Mouse (Mus musculus) stomach, embryonic 14.5 days (tissue): Measurements from ENCODE around the gene Mthfd2l. TPM values are rescaled to one million over a fixed set of nuclear protein-coding genes. Genes with fewer than 3 reads are reported as not detected.

Experiments
- ATAC-seq: fragments of 200-750 bp; cut with Nextera tagmentation; 2 replicates; pipeline ENCODE4 v1.8.0; 2017; ENCODE audit warnings: low read depth, moderate TSS enrichment; ENCODE audit not compliant: insufficient number of reproducible peaks, insufficient read depth, low FRiP score
- H3K27ac ChIP-seq: fragments of 300-500 bp; sonication (generic); 2 replicates; pipeline ENCODE4 v1.5.1; 2014; ENCODE audit warnings: mild to moderate bottlenecking, low read length, moderate library complexity, mixed read lengths
- H3K27me3 ChIP-seq: fragments of 300-500 bp; sonication (generic); 2 replicates; pipeline ENCODE4 v1.6.1; 2014; ENCODE audit warnings: low read length, control low read depth, mixed read lengths; ENCODE audit not compliant: control insufficient read depth, insufficient read depth
- H3K36me3 ChIP-seq: fragments of 300-500 bp; sonication (generic); 2 replicates; pipeline ENCODE4 v1.6.1; 2014; ENCODE audit warnings: mild to moderate bottlenecking, control low read depth, low read length, moderate library complexity, mixed read lengths; ENCODE audit not compliant: control insufficient read depth, insufficient read depth
- H3K4me1 ChIP-seq: fragments of 300-500 bp; sonication (generic); 2 replicates; pipeline ENCODE4 v1.6.1; 2014; ENCODE audit warnings: low read length, control low read depth, mixed read lengths; ENCODE audit not compliant: control insufficient read depth, insufficient read depth
- H3K4me2 ChIP-seq: fragments of 300-500 bp; sonication (generic); replicated peaks from 2 replicates; pipeline ENCODE4 v1.6.1; 2014; ENCODE audit warnings: low read depth, low read length, control low read depth
- H3K4me3 ChIP-seq: fragments of 300-500 bp; sonication (generic); 2 replicates; pipeline ENCODE4 v1.5.1; 2014; ENCODE audit warnings: low read depth, low read length, control low read depth
- H3K9ac ChIP-seq: fragments of 300-500 bp; sonication (generic); replicated peaks from 2 replicates; pipeline ENCODE4 v1.6.1; 2014; ENCODE audit warnings: low read depth, mild to moderate bottlenecking, control low read depth, low read length, moderate library complexity, mixed read lengths
- H3K9me3 ChIP-seq: fragments of 300-500 bp; sonication (generic); 2 replicates; pipeline ENCODE4 v1.6.1; 2016; ENCODE audit warnings: low read depth, low read length, control low read depth; ENCODE audit not compliant: control insufficient read depth
- WGBS: fragments of 180-500 bp; shearing (Covaris S2); extraction: QIAGEN DNeasy Blood & Tissue Kit; methylation state at CpG from one replicate; pipeline ENCODE4 v1.1.7; 2014; 5-methylcytosine and 5-hydroxymethylcytosine counted together
- polyA plus RNA-seq: library from polyadenylated mRNA; unstranded; fragments of >200 nt; fragmentation: Nextera tagmentation; extraction: Ambion mirVana; gene quantifications from 2 replicates; pipeline ENCODE4 v1.2.1, GENCODE M21; 2014

Mthfd2l gene
- polyA plus RNA-seq, 1 experiment from 2014 or later: 58.9 TPM

- WGBS: 70% methylated on average over 3 of the region's 3 CpGs
- Histone ChIP-seq H3K9ac (no peak overlapping the region), H3K9me3 (no peaks in the 10 kb centered on the region), H3K4me2 (no peak overlapping the region), H3K27me3 (no peaks in the 10 kb centered on the region), H3K4me1 (peaks cover 6% of the 10 kb centered on the region; the same call in 1 of the 2 replicates), H3K27ac (no peak overlapping the region), H3K36me3 (no peaks in the 10 kb centered on the region), H3K4me3 (no peak overlapping the region)
- ATAC-seq: no peak
Measured at GRCm38 (mm10) chr5:90897429-90897828, 33.5 kb upstream of the Mthfd2l start.

- Histone ChIP-seq H3K9me3 (no peaks in the 10 kb centered on the region), H3K4me2 (no peak overlapping the region), H3K4me1 (peaks cover 11% of the 10 kb centered on the region; the same call in 1 of the 2 replicates), H3K9ac (no peak overlapping the region), H3K4me3 (no peak overlapping the region), H3K36me3 (no peaks in the 10 kb centered on the region), H3K27me3 (0 out of 2 replicates have a peak, but pooled peaks cover 3% of the 10 kb centered on the region), H3K27ac (no peak overlapping the region)
- ATAC-seq: no peak
- 87% methylated on average over 5 of the region's 5 CpGs for WGBS
Measured at GRCm38 (mm10) chr5:90899308-90899707, 31.6 kb upstream of the Mthfd2l start.

- Histone ChIP-seq H3K9me3 (no peaks in the 10 kb centered on the region), H3K4me1 (peaks cover 11% of the 10 kb centered on the region; the same call in 1 of the 2 replicates), H3K27ac (no peak overlapping the region), H3K9ac (no peak overlapping the region), H3K4me3 (no peak overlapping the region), H3K36me3 (no peaks in the 10 kb centered on the region), H3K4me2 (no peak overlapping the region), H3K27me3 (0 out of 2 replicates have a peak, but pooled peaks cover 3% of the 10 kb centered on the region)
- WGBS: 50% methylated on average over 7 of the region's 7 CpGs
- ATAC-seq: no peak
Measured at GRCm38 (mm10) chr5:90900147-90900546, 30.8 kb upstream of the Mthfd2l start.

GRCm38 (mm10) chr5:90900688-90901087 lies 30.2 kb upstream of the Mthfd2l start:
- 71% methylated on average over 7 of the region's 7 CpGs for WGBS
- Histone ChIP-seq H3K36me3 (no peaks in the 10 kb centered on the region), H3K4me1 (peaks cover 11% of the 10 kb centered on the region; the same call in 1 of the 2 replicates), H3K27me3 (0 out of 2 replicates have a peak, but pooled peaks cover 3% of the 10 kb centered on the region), H3K9ac (no peak overlapping the region), H3K4me3 (no peak overlapping the region), H3K27ac (no peak overlapping the region), H3K9me3 (no peaks in the 10 kb centered on the region), H3K4me2 (no peak overlapping the region)
- ATAC-seq: no peak

- no peak for ATAC-seq
- Histone ChIP-seq H3K4me3 (peak overlapping the region; percentile 8; the same call in 1 of the 2 replicates), H3K9ac (no peak overlapping the region), H3K36me3 (no peaks in the 10 kb centered on the region), H3K27ac (no peak overlapping the region), H3K4me1 (peaks cover 11% of the 10 kb centered on the region; the same call in 1 of the 2 replicates), H3K4me2 (peak overlapping the region; percentile 56), H3K27me3 (0 out of 2 replicates have a peak, but pooled peaks cover 3% of the 10 kb centered on the region), H3K9me3 (no peaks in the 10 kb centered on the region)
- WGBS: 13% methylated on average over 10 of the region's 10 CpGs
Measured at GRCm38 (mm10) chr5:90902380-90903260, 28.3 kb upstream of the Mthfd2l start.

GRCm38 (mm10) chr5:90903339-90904020 lies 27.4 kb upstream of the Mthfd2l start, which contains the start of gene Cxcl2:
Gene Cxcl2 (plus strand): TSS chr5:90903871.
- 11% methylated on average over 22 of the region's 22 CpGs for WGBS
- H3K4me1 ChIP-seq: peaks cover 11% of the 10 kb centered on the region; the same call in 1 of the 2 replicates
- no peaks in the 10 kb centered on the region for H3K36me3 ChIP-seq
- H3K9me3 ChIP-seq: no peaks in the 10 kb centered on the region
- H3K9ac ChIP-seq: no peak within 1 kb of the TSS
- H3K4me3 ChIP-seq: peak within 1 kb of the TSS; percentile 8
- peak; percentile 51; the same call in 1 of the 2 replicates for ATAC-seq
- peak within 1 kb of the TSS; percentile 56 for H3K4me2 ChIP-seq
- 0 out of 2 replicates have a peak, but pooled peaks cover 3% of the 10 kb centered on the region for H3K27me3 ChIP-seq
- H3K27ac ChIP-seq: no peak within 1 kb of the TSS

- H3K27me3 ChIP-seq: no peaks in the 10 kb centered on the region
- 2% methylated on average over 2 of the region's 2 CpGs for WGBS
- no peaks in the 10 kb centered on the region for H3K4me1 ChIP-seq
- H3K9me3 ChIP-seq: no peaks in the 10 kb centered on the region
- no peak overlapping the region for H3K4me2 ChIP-seq
- no peaks in the 10 kb centered on the region for H3K36me3 ChIP-seq
- ATAC-seq: no peak
- H3K27ac ChIP-seq: no peak overlapping the region
- H3K4me3 ChIP-seq: no peak overlapping the region
- H3K9ac ChIP-seq: no peak overlapping the region
Measured at GRCm38 (mm10) chr5:90908983-90909382, 21.9 kb upstream of the Mthfd2l start.

- Histone ChIP-seq H3K4me3 (no peak overlapping the region), H3K27ac (no peak overlapping the region), H3K4me1 (no peaks in the 10 kb centered on the region), H3K36me3 (no peaks in the 10 kb centered on the region), H3K4me2 (no peak overlapping the region), H3K9ac (no peak overlapping the region), H3K27me3 (no peaks in the 10 kb centered on the region), H3K9me3 (no peaks in the 10 kb centered on the region)
- WGBS: 75% methylated on average over 2 of the region's 2 CpGs
- no peak for ATAC-seq
Measured at GRCm38 (mm10) chr5:90919495-90919894, 11.4 kb upstream of the Mthfd2l start.
